Comparison of ENCODE assay signal across 8 mouse cellular contexts in the genomic region with DNA sequence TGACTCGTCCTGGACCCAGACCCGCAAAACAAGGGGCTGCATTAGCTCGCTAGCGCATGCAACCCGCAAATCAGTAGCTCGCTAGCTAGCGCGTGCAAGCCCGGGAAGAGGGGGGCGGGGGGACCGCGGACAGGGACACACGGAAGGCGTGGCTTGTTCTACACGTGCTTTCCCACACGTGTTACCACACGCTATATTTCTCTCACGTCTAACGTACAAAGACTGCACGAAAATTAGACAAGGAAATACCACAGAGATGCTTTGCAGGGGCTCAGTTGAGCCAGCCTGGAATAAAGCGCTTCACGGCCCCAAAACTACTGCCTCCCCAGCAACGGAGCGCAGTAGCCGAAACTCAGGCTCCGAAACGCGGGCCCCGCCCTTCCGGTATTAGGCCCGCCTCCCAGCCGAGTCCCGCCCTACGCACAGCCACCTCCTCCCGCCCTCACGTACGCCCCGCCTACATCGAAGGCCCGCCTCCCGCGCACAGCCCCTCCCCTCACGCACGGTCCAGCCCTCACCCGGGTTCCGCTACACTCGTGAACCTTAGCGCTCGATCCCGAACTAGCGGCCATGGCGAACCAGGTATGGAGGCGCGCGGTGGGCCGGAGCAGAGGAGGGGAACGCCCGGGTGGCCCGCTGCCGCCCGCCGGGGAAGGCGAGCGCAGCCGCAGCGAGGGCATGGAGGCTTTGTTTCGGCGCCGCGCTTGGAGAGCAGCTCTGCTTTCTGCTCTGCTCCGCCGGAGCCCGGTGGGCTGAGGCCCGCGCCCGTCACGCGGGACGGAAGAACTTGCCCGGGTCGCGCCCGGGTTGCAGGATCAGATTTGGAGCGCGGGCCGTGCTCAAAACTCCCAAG. TPM values are rescaled to one million over a fixed set of nuclear protein-coding genes. Genes with fewer than 3 reads are reported as not detected.
A peak's percentile ranks its signal among the peaks of the same experiment; 100 is the strongest.
DNase-seq lines count a peak whose midpoint lies in the region; ATAC-seq lines count a peak whose summit lies in the region.

Gene Adh5 (plus strand): TSS at position 482 of the 853 bp plus-strand sequence.

- peaks cover 21% of the 10 kb centered on the region for H3K4me1 ChIP-seq in hindbrain, embryonic 13.5 days (replicated peaks)

- peak within 1 kb of the TSS; percentile 67 for H3K4me3 ChIP-seq in hindbrain, embryonic 13.5 days

- H3K36me3 ChIP-seq in hindbrain, embryonic 13.5 days: peaks cover 29% of the 10 kb centered on the region

- peak within 1 kb of the TSS; percentile 89 for H3K9ac ChIP-seq in hindbrain, embryonic 13.5 days

- peak within 1 kb of the TSS; percentile 78 for H3K4me2 ChIP-seq in hindbrain, embryonic 13.5 days

- DNase-seq in NIH3T3 (ENCODE audit: low read depth): peak; percentile 97
- DNase-seq in cerebellum, postnatal 10 days: peak; percentile 95 to 97
- DNase-seq in frontal cortex, postnatal 14 days (ENCODE audit: low spot score in 2 of 2): peak; percentile 79 to 86
- DNase-seq in layer of hippocampus, postnatal 25 days (ENCODE audit: extremely low spot score in 1 of 2, low spot score in 1 of 2): peak; percentile 68 to 74
- DNase-seq in lung, postnatal 25 days (ENCODE audit: low spot score): peak; percentile 92
- DNase-seq in retina, embryonic 14.5 days (ENCODE audit: low spot score): peak; percentile 94
- DNase-seq in thymus, postnatal 4 days: peak; percentile 96

- WGBS in hindbrain, embryonic 13.5 days: under 1% methylated on average over 86 of the region's 86 CpGs

- ATAC-seq in hindbrain, embryonic 13.5 days (ENCODE audit: low FRiP score): peak; percentile 99

- peak within 1 kb of the TSS; percentile 88 for H3K27ac ChIP-seq in hindbrain, embryonic 13.5 days

- H3K9me3 ChIP-seq in hindbrain, embryonic 13.5 days: no peaks in the 10 kb centered on the region

- H3K27me3 ChIP-seq in hindbrain, embryonic 13.5 days: no peaks in the 10 kb centered on the region

RNA-seq across cellular contexts. Expression of gene Adh5, which starts in this region (rescaled TPM):
- polyA plus RNA-seq in hindbrain, embryonic 13.5 days (2015; fragmentation: Nextera tagmentation; extraction: Ambion mirVana): 230 TPM in 2 replicates
- total RNA-seq in layer of hippocampus, postnatal 25 days (2021): 10 to 100 TPM; 71.0 to 76.7 TPM

Comparison
In these comparisons a context has a peak if more than half of its experiments do, and no peak if none do; other contexts are left out.
1. Peak in every context shown above with its lines: DNase-seq, ATAC-seq, H3K4me3 ChIP-seq and H3K27ac ChIP-seq.